Mouse (Mus musculus) heart, postnatal 14 days (tissue): ENCODE measurements at regions not wholly inside any gene's neighbourhood (a gene's known extent, or its start where the extent isn't known, plus 50 kb on each side); places are given as distances from the start of the nearest gene placed in this dataset.

Source experiments
- DNase-seq, 2 experiments: peaks; one replicate each; pipeline ENCODE4 v3.0.0; 2021 to 2022
- intact Hi-C: fragments of 180-260 bp; cut with DNase I; formaldehyde crosslinking; loops from one replicate; pipeline ENCODE4 v1.15.1; 2025

- DNase-seq: no peak
- intact Hi-C loops: no loop called here
These were observed 846.7 kb downstream of the Synb start for GRCm38 (mm10) chr14:68447240-68447923.

DNA sequence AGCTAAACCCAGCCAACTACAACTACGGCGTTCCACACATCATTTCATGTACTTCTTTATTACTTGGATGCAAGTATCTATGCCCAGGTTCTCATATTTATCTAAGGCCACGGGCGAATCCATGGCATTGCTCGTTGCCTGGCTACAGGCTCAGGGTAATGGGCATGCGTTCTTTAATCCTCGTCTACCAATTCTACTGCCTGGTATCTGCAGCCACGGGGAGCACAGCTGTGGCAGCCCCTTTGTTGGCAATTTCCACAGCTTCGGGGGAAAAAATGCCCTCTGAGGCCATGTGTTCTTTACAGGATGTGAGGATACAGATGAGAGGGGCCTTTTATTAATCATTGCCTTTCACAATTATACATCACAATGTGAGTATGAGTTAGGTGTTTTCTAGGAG is 860.8 kb downstream of the Synb start:
- DNase-seq: no peak
- intact Hi-C loops: no loop called here

DNA sequence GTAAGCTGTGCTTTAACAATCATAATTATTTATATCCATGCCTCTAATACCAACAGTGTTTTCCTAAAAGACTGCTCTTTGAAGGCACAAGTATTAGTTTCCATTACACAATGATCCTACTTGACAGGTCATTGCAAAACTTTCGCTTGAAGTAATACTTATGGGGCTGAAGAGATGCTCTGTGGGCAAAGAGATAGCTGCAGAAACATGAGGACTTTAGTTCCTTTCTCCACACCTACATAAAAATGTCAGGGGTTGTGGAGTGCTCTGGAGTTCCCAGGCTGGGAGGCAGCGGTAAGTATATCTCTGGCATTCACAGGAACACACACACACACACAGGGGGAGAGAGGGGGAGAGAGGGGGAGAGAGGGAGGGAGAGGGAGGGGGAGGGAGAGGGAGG is 862.0 kb downstream of the Synb start:
- DNase-seq: no peak
- intact Hi-C loops: no loop called here

GRCm38 (mm10) chr14:68427235-68427634 is 866.9 kb downstream of the Synb start:
- intact Hi-C loops: no loop called here
- DNase-seq: no peak

DNA sequence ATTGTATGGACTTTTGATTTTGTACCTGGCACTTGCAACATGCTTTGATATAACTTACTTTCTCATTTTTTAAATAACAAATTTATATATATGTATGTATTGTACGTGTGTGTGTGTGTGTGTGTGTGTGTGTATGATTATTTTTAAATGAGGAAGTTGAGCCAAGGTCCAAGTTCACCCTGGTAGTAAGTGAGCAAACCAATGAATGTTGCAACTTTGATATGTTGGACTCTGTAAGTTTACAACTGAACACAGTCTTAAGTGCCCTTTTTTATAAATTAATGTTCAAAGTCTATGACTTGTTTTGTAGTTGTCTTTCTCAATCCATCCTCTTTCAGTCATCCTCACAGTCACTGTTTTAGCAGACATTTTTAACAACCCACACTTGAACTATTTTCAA is 901.7 kb downstream of the Synb start:
- intact Hi-C loops: no loop called here

GRCm38 (mm10) chr14:68391875-68392274 is 902.2 kb downstream of the Synb start:
- intact Hi-C loops: no loop called here
- DNase-seq: no peak

More for the DNA sequence above, 901.7 kb downstream of the Synb start:
- no peak for DNase-seq

- intact Hi-C loops: no loop called here
- no peak for DNase-seq
These were observed 912.4 kb downstream of the Synb start for GRCm38 (mm10) chr14:68381741-68382140.

GRCm38 (mm10) chr14:68367696-68368095 is 926.4 kb downstream of the Synb start:
- intact Hi-C loops: no loop called here

GRCm38 (mm10) chr14:68363892-68364291 is 930.2 kb downstream of the Synb start:
- intact Hi-C loops: no loop called here
- no peak for DNase-seq

More at GRCm38 (mm10) chr14:68367696-68368095, 926.4 kb downstream of the Synb start:
- no peak for DNase-seq

GRCm38 (mm10) chr14:68361998-68362397 is 932.1 kb downstream of the Synb start:
- no peak for DNase-seq
- intact Hi-C loops: no loop called here

- no peak for DNase-seq
- intact Hi-C loops: no loop called here
These were observed 932.6 kb downstream of the Synb start for GRCm38 (mm10) chr14:68361481-68361880.

GRCm38 (mm10) chr14:68356396-68356795 is 937.7 kb downstream of the Synb start:
- intact Hi-C loops: no loop called here

GRCm38 (mm10) chr14:68355462-68355905 is 938.6 kb downstream of the Synb start:
- DNase-seq: no peak
- intact Hi-C loops: no loop called here

More at GRCm38 (mm10) chr14:68356396-68356795, 937.7 kb downstream of the Synb start:
- no peak for DNase-seq

GRCm38 (mm10) chr14:68345527-68345926 is 948.6 kb downstream of the Synb start:
- DNase-seq: no peak
- intact Hi-C loops: no loop called here

- intact Hi-C loops: no loop called here
- DNase-seq: no peak
These were observed 949.4 kb downstream of the Synb start for GRCm38 (mm10) chr14:68344715-68345114.

- no peak for DNase-seq
- intact Hi-C loops: no loop called here
These were observed 955.7 kb downstream of the Synb start for GRCm38 (mm10) chr14:68338440-68338839.

GRCm38 (mm10) chr14:68325061-68325460 is 969.0 kb downstream of the Synb start:
- no peak for DNase-seq
- intact Hi-C loops: no loop called here

GRCm38 (mm10) chr14:68323008-68323407 is 971.1 kb downstream of the Synb start:
- intact Hi-C loops: no loop called here
- no peak for DNase-seq

DNA sequence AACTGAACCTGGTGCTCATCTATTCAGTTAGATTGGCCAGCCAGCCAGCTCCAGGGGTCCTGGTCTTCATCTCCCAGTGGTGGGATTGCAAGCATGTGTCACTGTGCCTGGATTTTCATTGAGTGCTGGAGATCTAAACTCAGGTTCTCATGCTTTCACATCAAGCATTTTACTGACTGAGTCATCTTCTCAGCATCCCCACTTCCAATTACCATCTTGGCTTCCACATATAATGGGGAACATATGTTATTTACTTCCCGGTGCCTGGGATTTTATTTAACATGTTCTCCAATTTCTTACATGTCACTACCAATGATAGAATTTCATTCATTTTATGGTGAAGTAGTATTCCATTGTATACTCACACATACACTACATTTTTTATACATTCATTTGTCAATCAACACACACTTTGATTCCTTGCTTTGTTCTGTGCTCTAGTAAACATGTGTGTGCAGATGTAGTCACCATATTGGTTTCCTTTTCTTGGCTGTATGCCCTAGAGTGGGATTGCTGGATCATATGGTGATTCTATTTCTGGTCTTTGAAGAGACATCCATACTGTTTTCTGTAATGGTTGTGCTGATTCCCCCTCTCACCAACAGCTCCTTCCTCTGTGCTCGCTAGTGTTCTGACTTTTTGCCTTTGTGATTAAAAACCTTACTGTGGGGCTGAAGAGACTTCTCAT is 986.0 kb downstream of the Synb start:
- DNase-seq: no peak
- intact Hi-C loops: no loop called here

- intact Hi-C loops: no loop called here
- no peak for DNase-seq
These were observed 988.9 kb downstream of the Synb start for GRCm38 (mm10) chr14:68305166-68305565.

DNA sequence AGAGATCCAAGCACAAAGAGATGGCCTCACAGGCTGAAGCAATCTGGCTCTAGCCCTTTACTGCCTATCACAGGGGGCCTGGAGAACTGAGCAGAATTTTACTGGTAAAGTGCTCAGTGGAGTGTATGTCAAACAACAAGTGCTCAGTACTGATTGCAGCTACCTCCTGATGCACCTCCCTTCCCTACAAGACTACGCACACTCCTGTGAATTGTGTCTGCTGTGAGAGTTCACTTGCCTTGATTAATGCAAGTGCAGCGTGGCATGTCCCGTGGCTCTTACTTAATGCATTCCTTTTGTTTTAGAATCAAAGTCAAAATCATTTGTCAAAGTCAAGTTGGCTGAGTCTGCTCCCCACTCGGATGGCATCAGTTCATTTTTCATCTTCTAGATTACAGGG is 992.4 kb downstream of the Synb start:
- intact Hi-C loops: no loop called here
- DNase-seq: no peak

- DNase-seq: no peak
- intact Hi-C loops: no loop called here
These were observed 1008.6 kb downstream of the Synb start for GRCm38 (mm10) chr14:68285546-68285945.
